Mouse (Mus musculus): ENCODE data around the gene Apbb1ip.
"Not testable (repeated sequence)": the region's sequence is repeated elsewhere in the genome, so short reads cannot be mapped to it uniquely, and the experiment has no call there.

The Apbb1ip gene

DNA sequence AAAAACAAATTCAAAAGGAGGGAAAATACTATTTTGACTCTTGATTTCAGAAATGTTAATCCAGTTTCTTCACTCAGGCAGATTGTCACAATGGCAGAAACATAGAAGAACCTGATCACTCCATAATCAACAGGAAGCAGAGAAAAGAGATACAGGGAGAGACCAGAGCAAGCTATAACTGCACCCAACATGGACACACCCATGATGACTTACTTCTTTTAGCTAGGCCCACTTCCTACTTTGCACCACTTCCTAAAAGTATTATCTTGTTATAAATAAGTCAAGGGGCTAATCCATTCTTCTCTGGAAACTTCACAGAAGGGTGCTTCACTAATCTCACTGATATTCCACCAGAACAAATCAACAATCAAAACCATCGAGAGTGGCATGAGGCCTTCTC lies 42.3 kb downstream of the Apbb1ip start:
- no peak for DNase-seq (ENCODE audit: low spot score in 2 of 2)

DNA sequence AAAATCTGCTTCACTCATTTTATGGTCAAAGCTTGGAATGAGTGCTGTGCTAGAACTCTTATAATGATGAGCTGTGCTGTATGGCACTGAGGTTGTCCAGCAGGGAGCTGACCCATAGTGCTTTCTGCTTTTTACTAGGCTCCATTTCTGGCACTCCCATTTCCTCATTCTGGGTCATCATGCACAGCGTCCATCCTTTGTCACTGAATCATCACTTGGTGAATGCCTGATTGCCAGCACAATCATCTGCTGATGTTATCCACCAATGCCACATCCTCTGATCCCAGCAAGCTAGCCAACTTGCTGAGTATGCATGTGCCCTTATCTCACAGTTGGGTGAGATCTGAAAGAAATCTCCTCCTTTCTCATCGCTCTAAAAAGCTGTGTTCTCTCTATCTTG lies 48.4 kb downstream of the Apbb1ip start:
- DNase-seq (ENCODE audit: low spot score in 2 of 2) = no peak

DNA sequence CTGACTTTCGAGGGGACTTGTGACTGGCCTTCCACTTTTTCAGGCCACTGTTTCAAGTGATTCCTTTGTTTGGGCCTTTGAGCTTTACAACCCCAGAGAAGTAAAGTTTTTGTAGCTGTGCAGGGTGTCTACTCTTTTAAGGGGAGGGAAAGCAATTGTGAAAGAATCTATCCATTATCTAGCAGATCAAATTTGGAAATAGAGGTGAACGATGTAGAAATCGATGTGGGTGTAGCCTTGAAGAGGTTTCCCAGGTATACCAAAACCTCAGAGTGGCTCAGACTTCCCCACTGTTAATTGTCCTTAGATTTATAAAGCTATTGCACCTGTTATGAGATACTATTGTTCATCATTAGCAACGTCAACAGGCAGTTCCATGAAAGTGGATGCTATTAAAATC lies 71.6 kb downstream of the Apbb1ip start:
- no peak for DNase-seq (ENCODE audit: low spot score in 2 of 2)

DNA sequence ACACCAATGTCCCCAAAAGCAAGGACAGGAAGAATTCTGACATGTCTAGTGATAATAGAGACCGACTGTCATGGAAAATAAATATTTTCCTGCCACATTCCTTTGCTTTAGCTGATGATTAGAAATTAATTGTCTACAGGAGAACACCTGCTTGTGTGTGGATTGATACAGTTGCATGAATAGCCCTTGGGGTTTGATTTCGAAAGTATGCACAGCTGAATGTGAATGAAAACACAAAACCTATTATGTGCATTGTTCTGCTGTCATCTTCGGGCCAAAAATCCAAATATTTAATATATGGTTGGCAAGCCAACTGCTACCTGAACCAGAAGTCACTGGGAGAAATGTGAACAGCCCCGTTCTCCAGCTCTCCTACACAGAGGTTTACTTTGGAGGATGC lies 78.0 kb downstream of the Apbb1ip start:
- DNase-seq (ENCODE audit: low spot score in 2 of 2) = no peak

DNA sequence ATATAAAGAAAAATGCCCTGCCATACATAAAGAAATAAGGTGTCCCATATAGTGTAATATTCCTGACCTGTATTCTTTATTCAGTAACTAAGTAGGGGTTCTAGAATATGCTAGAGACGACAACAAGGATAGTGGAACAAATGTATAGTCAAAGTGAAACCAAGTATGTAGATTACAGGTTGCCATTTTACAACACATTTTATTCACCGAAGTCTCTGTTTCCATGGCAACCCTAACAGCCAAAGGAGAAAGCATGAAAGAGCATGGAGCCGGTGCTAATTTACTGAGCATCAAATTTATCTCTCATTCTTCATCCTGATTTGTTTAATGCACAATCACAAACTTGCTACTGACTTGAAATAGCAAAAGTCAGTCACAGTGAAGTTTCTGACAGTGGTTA lies 83.6 kb downstream of the Apbb1ip start:
- DNase-seq (ENCODE audit: low spot score in 2 of 2) = no peak

DNA sequence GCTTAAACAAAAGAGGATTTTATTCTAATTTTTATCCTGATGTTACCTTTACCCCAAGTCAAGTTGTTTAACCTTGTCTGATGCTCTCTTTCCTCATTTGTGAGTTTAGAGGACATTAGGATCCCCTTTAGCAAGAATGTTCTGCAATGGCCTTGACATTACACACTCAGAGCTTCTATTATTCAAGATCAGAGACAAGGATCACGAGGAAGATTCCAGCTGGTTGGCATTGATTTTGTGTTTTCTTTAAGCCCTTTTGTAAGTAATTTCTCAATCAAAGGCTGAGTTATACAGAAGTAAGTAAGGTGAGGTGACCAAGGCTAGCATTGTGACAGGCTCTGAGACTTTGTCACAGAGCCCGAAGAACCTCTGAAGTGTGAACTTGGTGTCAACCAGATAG lies 88.3 kb downstream of the Apbb1ip start:
- no peak for DNase-seq (ENCODE audit: low spot score in 2 of 2)

DNA sequence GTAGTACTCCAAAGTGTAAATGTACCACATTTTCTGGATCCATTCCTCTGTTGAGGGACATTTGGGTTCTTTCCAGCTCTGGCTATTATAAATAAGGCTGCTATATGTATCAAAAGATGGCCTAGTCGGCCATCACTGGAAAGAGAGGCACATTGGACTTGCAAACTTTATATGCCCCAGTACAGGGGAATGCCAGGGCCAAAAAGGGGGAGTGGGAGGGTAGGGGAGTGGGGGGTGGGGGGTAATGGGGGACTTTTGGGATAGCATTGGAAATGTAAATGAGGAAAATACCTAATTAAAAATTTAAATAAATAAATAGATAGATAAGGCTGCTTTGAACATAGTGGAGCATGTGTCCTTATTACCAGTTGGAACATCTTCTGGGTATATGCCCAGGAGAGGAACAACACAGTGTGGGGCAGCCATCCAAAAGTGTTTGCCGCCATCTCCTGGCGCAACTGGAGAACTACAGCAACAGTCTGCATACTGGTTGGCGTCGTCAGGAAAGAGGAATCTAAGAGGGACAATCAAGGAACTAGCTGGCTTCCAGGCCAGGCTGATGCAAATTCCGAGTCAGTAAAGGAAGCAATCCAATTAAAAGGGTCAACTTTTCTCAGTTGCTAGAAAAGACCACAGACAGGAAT lies 90.6 kb downstream of the Apbb1ip start:
- DNase-seq (ENCODE audit: low spot score in 2 of 2) = peak; percentile 47 to 48

DNA sequence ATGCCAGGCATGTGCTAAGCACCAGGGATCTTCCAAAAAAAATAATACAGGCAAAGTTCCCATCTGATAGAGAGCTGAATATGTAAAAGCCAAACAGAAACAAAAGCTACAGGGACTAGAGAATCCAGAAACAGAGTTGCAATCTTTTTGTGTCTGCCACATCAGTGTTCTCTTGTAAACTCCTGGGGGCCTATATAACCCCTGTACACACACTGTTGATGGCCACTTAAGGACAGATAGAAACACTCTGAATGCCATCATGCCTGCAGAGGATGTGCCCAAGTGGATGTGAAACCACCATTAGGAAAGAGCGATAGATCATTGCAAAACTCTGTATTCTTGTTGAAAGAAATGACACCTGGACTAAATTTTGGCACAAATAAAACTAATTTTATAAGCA lies 91.9 kb downstream of the Apbb1ip start:
- no peak for DNase-seq (ENCODE audit: low spot score in 2 of 2)

DNA sequence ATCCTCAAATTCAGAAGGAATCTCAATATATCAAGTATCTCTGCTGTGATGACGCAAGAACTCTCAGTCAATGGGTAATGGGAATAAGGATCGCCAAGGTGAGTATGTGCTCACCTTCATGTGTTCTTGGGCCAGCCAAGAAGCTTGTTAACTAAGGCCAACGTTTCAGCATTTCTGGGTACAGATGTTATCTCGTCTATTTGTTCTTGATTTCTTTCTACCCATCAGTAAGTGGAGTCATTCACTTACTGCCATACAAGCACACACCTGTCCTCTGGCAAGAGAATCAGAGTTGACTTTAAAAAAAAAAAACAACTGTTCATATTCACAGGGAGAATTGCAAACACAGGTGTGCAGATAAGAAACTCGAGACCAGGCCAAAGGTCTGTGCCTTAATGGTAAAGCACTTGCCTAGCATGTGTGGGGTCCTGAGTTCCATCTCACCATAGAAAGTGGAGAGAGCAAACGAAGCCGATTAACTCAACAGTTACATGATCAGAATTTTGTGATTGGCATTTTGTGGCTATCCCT lies 93.1 kb downstream of the Apbb1ip start:
- no peak for DNase-seq (ENCODE audit: low spot score in 2 of 2)

DNA sequence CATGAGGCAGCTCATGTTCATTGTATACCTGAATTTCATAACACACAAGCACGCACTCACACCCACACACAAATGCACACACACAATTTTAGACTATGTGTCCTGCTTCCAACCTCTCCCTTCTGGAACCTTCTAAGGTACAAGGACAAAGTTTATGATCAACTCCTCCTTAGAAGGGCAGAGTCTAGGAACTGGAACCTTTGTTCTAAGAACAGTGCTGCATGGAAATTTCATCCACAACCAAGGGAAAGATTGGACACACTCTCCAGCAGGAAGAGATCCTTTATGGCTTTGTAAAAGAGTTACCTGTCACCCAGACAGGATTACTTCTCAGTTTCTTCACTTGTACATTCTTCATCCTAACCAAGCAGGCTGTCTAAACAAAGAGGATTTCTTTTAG lies 99.3 kb downstream of the Apbb1ip start:
- no peak for DNase-seq (ENCODE audit: low spot score in 2 of 2)

DNA sequence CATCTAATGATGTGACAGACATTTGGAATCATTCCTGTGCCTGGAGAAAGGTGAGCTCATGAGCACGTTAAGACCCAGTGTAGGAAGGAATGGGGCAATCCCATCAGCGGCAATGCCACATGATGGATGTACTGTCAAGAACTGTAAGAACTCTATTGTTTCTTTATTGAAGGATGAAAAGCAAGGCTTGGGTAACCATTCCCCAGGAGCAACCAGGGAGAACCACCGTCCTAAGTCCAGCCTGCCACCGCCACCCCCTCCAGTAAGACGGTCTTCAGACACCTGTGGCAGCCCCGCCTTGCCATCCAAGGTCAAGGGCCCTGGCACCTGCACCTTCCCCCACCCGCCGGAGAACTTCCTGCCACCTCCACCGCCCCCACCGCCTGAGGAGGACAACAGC lies 100.7 kb downstream of the Apbb1ip start:
- no peak for DNase-seq (ENCODE audit: low spot score in 2 of 2)

DNA sequence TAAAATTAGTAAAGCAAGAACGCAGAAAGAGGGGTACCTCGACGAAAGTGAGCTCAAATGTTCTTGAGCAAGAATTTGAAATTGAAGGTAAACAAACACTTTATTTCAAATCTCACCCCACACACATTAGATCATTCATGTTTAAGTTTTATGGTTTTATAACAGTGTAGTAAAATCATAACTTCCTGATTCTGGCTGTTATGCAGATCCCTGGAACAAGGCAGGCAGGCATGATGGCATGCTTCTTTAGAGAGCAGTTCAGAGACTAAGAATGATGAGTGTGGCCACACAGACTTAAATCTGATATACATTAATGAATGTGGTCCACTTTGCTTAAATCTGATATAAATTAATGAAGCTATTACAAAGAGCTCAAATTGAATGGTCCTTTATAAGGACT lies 102.7 kb downstream of the Apbb1ip start:
- DNase-seq (ENCODE audit: low spot score in 2 of 2) = no peak

DNA sequence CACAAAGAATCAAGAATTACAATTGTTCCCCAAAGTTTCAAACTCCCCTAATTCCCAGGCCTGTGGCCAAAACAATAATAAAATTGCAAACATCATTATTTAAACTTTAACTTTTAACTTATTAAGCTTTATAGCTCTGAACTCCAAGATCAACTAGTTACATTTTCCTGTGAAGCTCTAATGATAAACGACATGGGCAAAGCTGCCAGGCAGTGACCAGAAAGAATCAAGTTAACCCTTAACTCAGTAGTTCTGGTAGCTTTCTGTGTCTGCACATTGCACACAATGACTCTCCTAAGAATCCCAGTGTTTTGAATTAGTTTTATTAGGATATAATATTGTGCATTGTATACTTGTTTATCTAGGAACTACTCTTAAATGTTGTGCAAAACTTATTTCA lies 104.9 kb downstream of the Apbb1ip start:
- no peak for DNase-seq (ENCODE audit: low spot score in 2 of 2)

DNA sequence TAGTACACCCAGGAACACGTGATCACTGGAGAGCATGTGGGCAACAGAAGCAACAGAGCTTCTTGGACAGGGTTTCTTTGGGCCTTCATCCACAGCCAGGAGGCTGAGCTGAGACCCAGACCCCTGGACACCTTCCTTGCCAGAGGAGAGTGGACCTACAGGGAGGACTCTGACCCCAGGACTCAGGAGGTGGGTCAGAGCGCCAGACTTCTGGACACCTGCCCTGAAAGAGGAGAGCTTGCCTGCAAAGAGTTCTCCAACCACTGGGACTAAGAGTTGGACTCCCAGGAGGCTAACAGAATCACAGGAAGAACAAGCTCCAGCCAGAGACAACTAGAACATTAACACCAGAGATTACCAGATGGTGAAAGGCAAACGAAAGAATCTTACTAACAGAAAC lies 106.8 kb downstream of the Apbb1ip start:
- not testable (repeated sequence) for DNase-seq (ENCODE audit: low spot score in 2 of 2)

DNA sequence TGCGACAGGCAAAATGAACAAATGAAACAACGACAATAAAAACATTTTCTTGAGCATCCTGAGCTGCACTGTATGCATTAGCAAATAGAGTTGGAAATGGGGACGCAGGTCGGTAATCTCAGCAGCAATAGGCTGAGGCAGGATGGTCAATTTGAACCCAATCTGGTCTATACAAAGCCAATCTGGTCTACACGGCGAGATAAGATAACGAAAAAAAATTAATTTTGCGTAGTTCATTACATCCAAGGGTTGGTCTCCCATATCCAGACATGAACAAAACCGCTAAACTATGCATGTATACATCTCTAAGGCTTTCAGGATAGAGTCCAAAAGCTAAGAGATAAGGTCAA lies 121.0 kb downstream of the Apbb1ip start:
- DNase-seq (ENCODE audit: low spot score in 2 of 2) = no peak

DNA sequence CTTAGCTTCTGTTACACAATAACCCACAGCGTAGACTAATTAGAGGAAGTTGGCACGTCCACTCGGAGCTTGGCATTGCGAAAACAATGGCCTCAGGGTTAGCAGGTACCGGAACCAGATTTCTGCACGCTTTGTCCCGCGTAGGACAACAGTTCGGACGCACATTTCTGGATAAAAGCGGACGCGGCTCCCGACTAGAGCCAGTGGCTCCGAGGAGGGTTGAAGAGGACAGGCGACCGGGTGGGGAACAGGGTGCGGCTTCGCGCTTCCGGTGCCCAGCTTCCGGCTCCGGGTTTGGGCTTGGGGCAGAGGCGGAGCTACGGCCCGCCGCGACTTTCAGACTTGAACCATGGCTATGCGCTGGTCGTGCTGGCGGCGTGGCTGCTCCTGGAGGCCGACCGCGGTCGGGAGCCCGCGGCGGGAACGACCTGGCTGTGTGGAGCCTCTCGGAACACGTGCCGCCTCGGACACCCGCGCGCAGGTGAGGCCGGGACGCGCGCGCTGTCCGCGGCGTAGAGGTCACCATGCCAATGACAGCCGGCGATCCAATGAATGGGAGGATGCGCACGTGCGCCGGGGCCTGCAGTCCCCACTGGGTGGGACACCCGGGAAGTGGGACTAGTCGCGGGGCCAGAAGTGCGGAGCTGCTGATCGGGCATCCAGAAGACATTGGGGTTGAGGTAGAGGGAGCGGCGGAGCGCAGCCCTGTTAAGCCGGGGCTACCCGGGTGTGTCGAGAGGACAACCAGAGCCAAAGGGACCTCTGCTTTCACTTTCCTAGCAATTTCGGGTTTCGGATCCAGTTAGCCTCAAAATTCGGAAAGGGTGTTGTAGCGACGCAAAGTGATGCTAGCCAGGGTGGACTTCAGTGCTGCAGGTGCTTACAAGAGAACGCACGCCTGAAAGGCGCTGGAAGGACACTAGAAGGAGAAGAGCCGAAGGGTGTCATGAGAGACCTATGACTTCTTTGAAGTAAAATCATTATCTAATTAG lies 121.7 kb downstream of the Apbb1ip start, which contains the start of gene Pdss1:
Gene Pdss1 (plus strand): TSS at position 241 of the 992 bp plus-strand sequence.
- peak; percentile 80 to 83 for DNase-seq (ENCODE audit: low spot score in 2 of 2)

DNA sequence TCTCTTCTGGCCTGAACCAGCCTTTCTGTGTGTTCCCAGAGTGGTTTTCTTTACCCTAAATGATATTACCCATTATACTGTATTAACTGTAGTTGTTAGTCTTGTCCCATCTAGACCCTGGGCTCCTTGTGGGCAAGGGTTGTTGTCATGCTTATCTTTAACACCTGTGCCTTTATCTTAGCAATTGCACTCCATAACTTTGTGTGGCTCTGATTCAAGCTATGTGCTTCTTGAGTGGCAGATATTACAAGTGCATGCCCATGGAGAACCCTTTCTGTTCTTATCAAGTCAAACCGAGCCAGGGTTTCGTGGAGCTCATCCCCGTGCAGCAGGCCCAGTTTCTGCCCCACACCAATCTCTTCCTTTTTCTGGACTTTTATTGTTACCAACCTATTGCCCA lies 130.1 kb downstream of the Apbb1ip start:
- no peak for DNase-seq (ENCODE audit: low spot score in 2 of 2)

DNA sequence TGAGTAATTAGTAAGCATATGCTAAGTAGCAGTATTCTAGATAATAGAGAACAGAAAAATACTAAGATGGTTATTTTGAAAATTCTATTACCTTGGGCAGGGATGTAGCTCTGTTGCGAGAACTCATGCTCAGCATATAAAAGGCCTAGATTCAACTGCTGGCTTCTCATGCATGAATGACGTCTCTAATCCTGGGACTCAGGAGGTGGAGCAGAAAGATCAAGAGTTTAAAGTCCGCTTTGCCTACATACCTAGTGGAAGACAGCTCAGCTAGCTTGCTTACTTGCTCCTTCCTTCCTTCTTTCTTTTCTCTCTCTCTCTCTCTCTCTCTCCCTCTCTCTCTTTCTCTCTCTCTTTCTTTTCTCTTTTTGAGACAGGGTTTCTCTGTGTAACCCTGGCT lies 140.5 kb downstream of the Apbb1ip start:
- DNase-seq (ENCODE audit: low spot score in 2 of 2) = no peak

DNA sequence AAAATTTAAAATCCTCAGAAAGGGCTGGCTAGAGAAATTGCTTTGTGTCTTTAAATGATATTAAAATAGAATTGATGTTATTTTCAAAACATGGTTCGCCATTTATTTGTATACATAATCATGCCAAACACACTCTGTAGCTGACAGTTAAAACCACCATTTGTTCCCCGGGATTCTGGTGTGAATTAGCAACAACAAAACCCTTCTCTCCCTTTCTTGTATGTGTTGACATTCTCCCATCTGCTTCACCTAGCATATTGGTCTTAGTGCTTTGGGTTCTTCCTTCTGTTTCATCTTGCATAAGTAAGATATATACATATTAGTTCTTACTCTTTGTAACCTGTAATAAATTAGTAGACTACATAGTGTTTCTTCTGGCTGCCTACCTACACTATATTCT lies 144.8 kb downstream of the Apbb1ip start:
- no peak for DNase-seq (ENCODE audit: low spot score in 2 of 2)
